Mouse (Mus musculus) bone marrow, adult 2 months (tissue): Measurements from ENCODE around the gene Plxna1. TPM values are rescaled to one million over a fixed set of nuclear protein-coding genes. Genes with fewer than 3 reads are reported as not detected.

ENCODE experiments used
- H3K27ac ChIP-seq: fragments of 200-500 bp; 2 replicates; pipeline ENCODE4 v1.5.1; 2012; ENCODE audit warnings: low read depth, mild to moderate bottlenecking, control low read depth, inconsistent platforms, low read length; ENCODE audit not compliant: control insufficient read depth, poor library complexity, insufficient read depth
- H3K4me1 ChIP-seq: fragments of 200-500 bp; 2 replicates; pipeline ENCODE4 v1.6.1; 2011; ENCODE audit warnings: low read length; ENCODE audit not compliant: control insufficient read depth, insufficient read depth
- H3K4me3 ChIP-seq: fragments of 200-500 bp; replicated peaks from 2 replicates; pipeline ENCODE3; 2011; ENCODE audit warnings: mild to moderate bottlenecking, low read depth, low read length, control low read depth; ENCODE audit not compliant: control insufficient read depth
- CTCF ChIP-seq: fragments of 200-500 bp; IDR thresholded peaks from 2 replicates; pipeline ENCODE4 v1.5.1; 2011; ENCODE audit warnings: low read length, control low read depth; ENCODE audit not compliant: control insufficient read depth, insufficient read depth
- POLR2A ChIP-seq: fragments of 200-500 bp; IDR thresholded peaks from 2 replicates; pipeline ENCODE4 v1.6.1; 2011; ENCODE audit warnings: low read depth, mild to moderate bottlenecking, control low read depth, low read length, borderline replicate concordance; ENCODE audit not compliant: control insufficient read depth
- WGBS: fragments of 180-500 bp; shearing (Covaris S2); methylation state at CpG from one replicate; pipeline ENCODE4 v1.1.7; 2018; 5-methylcytosine and 5-hydroxymethylcytosine counted together
- polyA plus RNA-seq: library from polyadenylated mRNA; stranded (reverse); fragments of >200 nt; gene quantifications from 2 replicates; pipeline ENCODE4 v1.2.4, GENCODE M21; 2011; ENCODE audit warnings: low replicate concordance; ENCODE audit not compliant: missing spikeins, insufficient read depth, insufficient read length

Plxna1 gene
- polyA plus RNA-seq, 1 experiment = 4.4 TPM

DNA sequence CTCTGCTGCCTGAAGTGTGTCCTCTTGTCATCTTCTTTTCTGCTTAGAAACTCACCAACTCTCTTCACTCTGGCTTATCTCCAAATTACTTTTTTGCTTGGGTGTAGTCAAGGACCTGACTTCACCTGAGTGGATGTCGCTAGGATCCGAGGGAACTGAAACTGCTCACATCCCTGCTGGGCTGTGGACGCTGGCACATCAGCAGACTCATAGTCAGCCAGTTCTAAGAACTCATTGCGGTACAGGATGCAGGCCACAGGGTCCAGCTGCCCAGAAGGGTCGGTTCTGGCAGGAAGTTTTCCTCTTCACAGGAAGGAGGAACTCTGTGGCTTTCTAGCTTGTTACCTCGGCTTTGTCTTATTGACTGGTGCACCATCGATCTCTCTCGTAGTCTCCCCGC lies 62.6 kb downstream of the Plxna1 start:
- 49% methylated on average over 9 of the region's 9 CpGs for WGBS
- TF ChIP-seq POLR2A (no peak), CTCF (no peak)
- Histone ChIP-seq H3K4me3 (no peak overlapping the region), H3K4me1 (no peaks in the 10 kb centered on the region), H3K27ac (no peak overlapping the region)

DNA sequence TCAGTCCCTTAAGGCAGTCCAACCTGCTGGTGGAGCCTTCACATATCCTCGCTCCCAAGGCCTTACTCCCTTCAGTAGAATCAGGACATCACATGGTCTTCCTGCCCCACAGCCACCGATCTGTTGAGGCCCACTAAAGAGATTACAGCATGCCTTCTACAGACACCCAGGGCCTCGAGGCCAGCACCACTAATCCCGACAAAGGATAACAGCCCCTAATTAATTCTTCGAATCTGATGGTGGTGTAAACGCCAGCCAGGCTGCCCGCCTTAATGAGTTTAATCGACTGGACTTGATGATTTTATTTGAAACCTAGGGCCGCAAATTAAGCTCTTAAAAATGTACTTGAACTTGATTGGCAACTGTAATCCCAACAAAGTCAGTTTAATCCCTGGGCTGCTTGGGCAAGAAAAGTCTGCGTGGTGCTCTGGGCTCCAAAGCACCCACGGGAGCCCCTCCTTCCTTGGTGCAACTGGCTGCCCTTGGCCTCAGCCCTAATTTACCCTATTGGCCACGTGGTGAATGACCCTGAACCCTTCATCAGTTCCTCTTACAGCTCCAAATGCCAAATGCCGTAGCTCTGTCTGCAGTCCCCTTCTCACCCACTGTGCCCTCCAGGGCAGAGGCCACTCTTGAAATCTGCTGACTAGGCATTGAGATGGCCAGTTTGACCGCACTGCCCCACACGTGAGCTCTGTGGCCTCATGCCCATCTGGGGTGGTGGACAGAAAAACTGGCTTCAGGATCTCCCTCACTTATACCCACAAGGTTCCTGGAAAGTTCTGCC lies 65.3 kb downstream of the Plxna1 start:
- no peak overlapping the region for H3K27ac ChIP-seq
- no peak overlapping the region for H3K4me3 ChIP-seq
- no peaks in the 10 kb centered on the region for H3K4me1 ChIP-seq
- TF ChIP-seq CTCF (no peak), POLR2A (no peak)
- 71% methylated on average over 15 of the region's 15 CpGs for WGBS

DNA sequence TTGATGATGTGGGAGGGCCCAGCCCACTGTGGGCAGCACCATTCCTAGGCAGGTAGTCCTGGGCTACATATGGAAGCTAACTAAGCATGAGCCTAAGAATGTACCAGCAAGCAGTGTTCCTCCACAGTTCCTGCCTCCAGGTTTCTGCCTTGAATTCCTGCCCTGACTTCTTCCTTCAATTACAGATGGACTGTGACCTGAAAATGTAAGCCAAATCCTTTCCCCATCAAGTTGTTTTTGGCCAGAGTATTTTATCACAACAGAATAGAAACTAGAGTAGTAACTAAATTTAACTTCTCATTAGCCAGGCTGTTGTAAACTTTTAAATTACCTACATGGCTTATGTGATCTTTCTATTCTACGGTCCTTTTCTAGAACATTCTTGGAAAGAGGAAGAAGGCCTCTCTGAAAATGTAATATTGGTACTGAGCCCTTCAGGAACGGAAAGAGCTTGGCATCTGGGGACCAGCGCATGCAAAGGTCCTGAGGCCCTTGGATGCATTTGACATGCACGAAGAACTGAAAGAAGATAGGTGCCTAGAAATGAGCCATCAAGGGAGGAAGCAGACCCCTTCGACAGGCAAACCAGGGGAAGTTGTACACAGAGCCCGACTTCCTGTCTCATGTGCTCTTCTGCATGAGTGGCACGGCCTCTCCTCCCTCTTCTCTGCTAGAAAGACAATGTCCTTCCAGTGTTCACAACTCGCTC lies 66.3 kb downstream of the Plxna1 start:
- Histone ChIP-seq H3K4me1 (no peaks in the 10 kb centered on the region), H3K27ac (no peak overlapping the region), H3K4me3 (no peak overlapping the region)
- TF ChIP-seq CTCF (no peak), POLR2A (no peak)
- 26% methylated on average over 8 of the region's 8 CpGs for WGBS

DNA sequence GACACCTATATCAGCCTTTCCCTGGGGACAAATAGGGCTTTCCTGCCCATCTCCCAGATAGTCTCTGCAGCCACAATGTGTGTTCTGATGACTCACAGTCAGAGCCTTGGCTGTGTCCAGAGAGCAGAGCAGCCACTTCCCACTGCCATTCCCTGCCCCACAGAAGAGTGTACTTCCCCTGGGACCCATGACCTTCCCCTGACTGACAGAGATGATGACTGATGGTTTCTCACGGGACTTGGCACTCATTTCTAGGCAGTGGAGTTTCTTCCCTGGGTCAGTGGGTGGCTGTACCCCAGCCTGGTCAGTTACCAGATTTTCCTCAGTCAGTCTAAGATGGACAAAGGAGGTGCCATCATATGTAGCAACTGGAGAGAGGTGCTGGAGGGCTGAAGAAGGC lies 67.8 kb downstream of the Plxna1 start:
- H3K4me1 ChIP-seq = no peaks in the 10 kb centered on the region
- H3K27ac ChIP-seq = no peak overlapping the region
- no peak overlapping the region for H3K4me3 ChIP-seq
- 16% methylated on average over 1 of the region's 1 CpGs for WGBS
- TF ChIP-seq CTCF = no peak
- no peak for TF ChIP-seq POLR2A

DNA sequence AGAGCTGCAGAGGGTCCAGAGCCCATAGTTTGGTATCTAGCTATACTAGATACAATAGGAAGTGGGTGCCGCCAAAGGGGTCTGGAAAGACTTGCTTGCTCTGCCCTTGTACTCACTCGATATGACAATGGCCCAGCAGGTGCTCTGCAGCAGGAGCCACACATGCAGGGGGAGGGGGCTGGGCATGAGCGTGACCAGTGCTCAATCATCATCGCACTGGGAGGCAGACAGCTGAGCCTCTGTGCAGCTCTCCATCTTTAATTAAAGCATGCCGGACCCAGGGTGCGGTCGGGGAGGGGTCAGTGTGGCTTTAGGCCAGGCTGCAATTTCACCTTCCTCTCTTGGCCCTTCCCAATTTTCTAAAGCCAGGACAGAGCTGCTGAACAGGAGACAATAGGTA lies 70.9 kb downstream of the Plxna1 start:
- peaks cover 1% of the 10 kb centered on the region; the same call in 1 of the 2 replicates for H3K4me1 ChIP-seq
- WGBS = 80% methylated on average over 7 of the region's 7 CpGs
- no peak overlapping the region for H3K4me3 ChIP-seq
- no peak overlapping the region for H3K27ac ChIP-seq
- TF ChIP-seq POLR2A (no peak), CTCF (no peak)

DNA sequence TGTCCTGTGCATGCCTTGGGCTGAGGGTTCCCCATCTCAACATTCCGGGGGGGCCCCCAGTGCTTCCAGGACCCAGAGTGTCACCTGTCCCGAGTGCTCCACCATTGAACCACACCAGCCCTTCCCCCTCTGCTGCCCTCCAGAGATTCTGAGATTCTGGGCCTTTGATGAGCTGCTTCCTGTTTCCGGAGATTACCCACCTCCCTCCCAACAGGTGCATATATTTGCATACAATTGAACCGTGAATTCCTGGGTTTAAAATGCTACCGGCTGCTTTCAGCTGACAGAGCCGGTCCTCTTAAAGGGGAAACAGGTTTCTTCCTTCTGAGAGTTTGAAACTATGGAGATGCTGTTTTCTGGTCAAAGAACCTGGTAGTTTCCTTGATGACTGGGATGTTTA lies 74.3 kb downstream of the Plxna1 start:
- no peak overlapping the region for H3K27ac ChIP-seq
- TF ChIP-seq POLR2A (no peak), CTCF (no peak)
- peaks cover 2% of the 10 kb centered on the region; the same call in 1 of the 2 replicates for H3K4me1 ChIP-seq
- no peak overlapping the region for H3K4me3 ChIP-seq
- 31% methylated on average over 6 of the region's 6 CpGs for WGBS

DNA sequence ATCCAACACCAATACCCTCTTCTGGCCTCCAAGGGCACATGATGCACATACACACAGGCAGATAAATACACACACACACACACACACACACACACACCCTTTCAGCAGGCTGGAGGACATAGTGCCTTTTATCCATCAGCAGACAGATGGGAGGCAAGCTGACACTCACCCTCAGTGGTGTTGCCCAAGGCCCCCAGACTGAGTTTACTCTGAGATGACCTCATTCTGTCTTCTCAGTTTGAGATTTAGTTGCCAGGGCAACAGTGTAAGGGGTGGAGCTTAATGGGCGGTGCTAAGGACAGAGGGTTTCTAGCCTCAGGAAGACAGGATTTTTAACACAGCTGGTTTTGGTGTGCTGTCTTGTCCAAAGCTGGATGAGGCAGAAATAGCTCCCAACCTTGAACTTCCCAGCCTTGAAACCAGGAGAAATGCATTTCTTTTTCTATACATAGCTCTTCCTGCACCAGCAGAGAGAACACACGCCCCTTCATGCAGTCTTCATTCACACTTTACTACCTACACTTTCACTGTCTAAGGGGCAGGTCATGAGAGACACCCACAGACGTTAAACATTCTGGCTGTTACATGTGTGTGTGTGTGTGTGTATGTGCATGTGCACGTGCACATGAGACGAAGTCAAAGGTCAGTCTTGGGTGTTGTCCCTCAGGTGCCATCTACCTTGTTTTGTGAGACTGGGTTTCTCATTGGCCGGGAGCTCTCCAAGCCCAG lies 75.6 kb downstream of the Plxna1 start:
- no peak for TF ChIP-seq CTCF
- no peak overlapping the region for H3K27ac ChIP-seq
- H3K4me3 ChIP-seq = no peak overlapping the region
- WGBS = 70% methylated on average over 6 of the region's 6 CpGs
- H3K4me1 ChIP-seq = peaks cover 2% of the 10 kb centered on the region; the same call in 1 of the 2 replicates

DNA sequence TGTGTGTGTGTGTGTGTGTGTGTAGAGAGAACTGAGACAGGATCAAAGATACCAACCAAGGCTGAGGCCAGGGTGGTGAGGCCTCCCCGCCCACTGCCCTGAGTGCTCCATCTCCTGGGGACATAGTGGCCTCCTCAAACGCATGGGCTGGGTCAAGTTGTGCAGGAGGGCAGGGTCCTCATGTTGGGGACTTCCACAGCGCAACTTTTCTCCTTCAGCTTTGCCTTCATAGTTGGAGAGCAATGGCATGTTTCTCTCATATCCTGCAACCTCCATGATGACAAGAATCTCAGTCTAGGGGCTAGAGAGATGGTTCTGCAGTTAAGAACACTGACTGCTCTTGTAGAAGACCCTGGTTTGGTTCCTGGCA lies 76.1 kb downstream of the Plxna1 start:
- WGBS = 64% methylated on average over 3 of the region's 3 CpGs
- H3K4me3 ChIP-seq = no peak overlapping the region
- H3K4me1 ChIP-seq = peaks cover 3% of the 10 kb centered on the region; the same call in 1 of the 2 replicates
- no peak overlapping the region for H3K27ac ChIP-seq
- TF ChIP-seq CTCF (no peak), POLR2A (no peak)
